Mouse (Mus musculus): Measurements from ENCODE around the gene Fermt3.
A peak's percentile ranks its signal among the peaks of the same experiment; 100 is the strongest.

Fermt3 gene

GRCm38 (mm10) chr19:6987904-6988285, 31.4 kb downstream of the Fermt3 start:
- DNase-seq: no peak

- DNase-seq: peak; percentile 79 to 83
Measured at GRCm38 (mm10) chr19:6987061-6987903, 32.0 kb downstream of the Fermt3 start, which contains the start of gene Vegfb. Gene Vegfb, minus strand, starts transcription at chr19:6987651.

- no peak for DNase-seq
Measured at GRCm38 (mm10) chr19:6985951-6986708, 33.1 kb downstream of the Fermt3 start.

GRCm38 (mm10) chr19:6985300-6985699, 34.0 kb downstream of the Fermt3 start:
- DNase-seq: no peak

- DNase-seq: no peak
Measured at GRCm38 (mm10) chr19:6983621-6984020, 35.6 kb downstream of the Fermt3 start.

- DNase-seq: no peak
Measured at GRCm38 (mm10) chr19:6981465-6981864, 37.8 kb downstream of the Fermt3 start.

GRCm38 (mm10) chr19:6980381-6981093, 38.7 kb downstream of the Fermt3 start, which contains the start of gene Fkbp2:
Gene Fkbp2, minus strand, starts transcription at chr19:6980501.
- DNase-seq: peak; percentile 98 to 99

- peak; percentile 99 to 100 for DNase-seq
Measured at GRCm38 (mm10) chr19:6979486-6980380, 39.5 kb downstream of the Fermt3 start.

GRCm38 (mm10) chr19:6979001-6979479, 40.2 kb downstream of the Fermt3 start:
- DNase-seq: peak in 1 of 2 experiments; percentile 53

- DNase-seq: no peak
Measured at GRCm38 (mm10) chr19:6978639-6978974, 40.7 kb downstream of the Fermt3 start.

- DNase-seq: no peak
Measured at GRCm38 (mm10) chr19:6977759-6978638, 41.3 kb downstream of the Fermt3 start.

- peak; percentile 85 to 94 for DNase-seq
Measured at GRCm38 (mm10) chr19:6975537-6976521, 43.4 kb downstream of the Fermt3 start, which contains the start of gene Plcb3. Gene Plcb3, minus strand, starts transcription at chr19:6976470.

GRCm38 (mm10) chr19:6974211-6975205, 44.8 kb downstream of the Fermt3 start, which contains the start of gene Ppp1r14b:
Gene Ppp1r14b, plus strand, starts transcription at chr19:6974968.
- peak; percentile 82 to 90 for DNase-seq

- DNase-seq: no peak
Measured at GRCm38 (mm10) chr19:6973581-6974190, 45.6 kb downstream of the Fermt3 start.

- DNase-seq: no peak
Measured at GRCm38 (mm10) chr19:6972247-6972917, 46.9 kb downstream of the Fermt3 start.

GRCm38 (mm10) chr19:6971644-6972043, 47.6 kb downstream of the Fermt3 start:
- DNase-seq: no peak

GRCm38 (mm10) chr19:6970460-6971085, 48.7 kb downstream of the Fermt3 start:
- DNase-seq: no peak
